Mouse (Mus musculus): ENCODE data around the gene Sfi1. TPM values are rescaled to one million over a fixed set of nuclear protein-coding genes. Genes with fewer than 3 reads are reported as not detected.
A peak's percentile ranks its signal among the peaks of the same experiment; 100 is the strongest.
"Not testable (repeated sequence)": the region's sequence is repeated elsewhere in the genome, so short reads cannot be mapped to it uniquely, and the experiment has no call there.

The Sfi1 gene
- total and polyA plus RNA-seq, 3 experiments: 42.2 to 111 (median 89.7) TPM

GRCm38 (mm10) chr11:3105261-3105731 is 88.0 kb downstream of the Sfi1 start:
- no peak for DNase-seq (ENCODE audit: low spot score)
- H3K4me3 ChIP-seq (ENCODE audit: low read depth, low read length): peak overlapping the region; percentile 67
- H3K4me1 ChIP-seq (ENCODE audit: insufficient read depth, low read depth, low read length): peaks cover 12% of the 10 kb centered on the region
- no peaks in the 10 kb centered on the region for H3K36me3 ChIP-seq (replicated peaks)
- TF ChIP-seq POLR2AphosphoS5 (IDR thresholded peaks at IDR 0.05; ENCODE audit: insufficient replicate concordance, low read depth, low read length) (no peak), CTCF (IDR thresholded peaks at IDR 0.05; ENCODE audit: low read depth, low read length) (no peak), GATA2 (IDR thresholded peaks at IDR 0.05; ENCODE audit: borderline replicate concordance, low read depth, low read length) (no peak), GATA1 (IDR thresholded peaks at IDR 0.05; ENCODE audit: borderline replicate concordance, low read length) (no peak), TAL1 (conservative IDR thresholded peaks at IDR 0.05; ENCODE audit: low read depth, low read length) (peak; percentile 66; the same call in 1 of the 2 replicates)
- peak; percentile 77 for ATAC-seq (ENCODE audit: extremely low read depth, insufficient number of reproducible peaks, low FRiP score, poor library complexity, severe bottlenecking)
- H3K27me3 ChIP-seq (ENCODE audit: insufficient read depth, low read length): no peaks in the 10 kb centered on the region
- peaks cover 35% of the 10 kb centered on the region for H3K9me3 ChIP-seq (replicated peaks)

- not testable (repeated sequence) for H3K36me3 ChIP-seq (replicated peaks); H3K27me3 ChIP-seq (ENCODE audit: insufficient read depth, low read length); DNase-seq (ENCODE audit: low spot score)
- Histone ChIP-seq H3K4me3 (ENCODE audit: low read depth, low read length) (peak overlapping the region; percentile 67), H3K4me1 (ENCODE audit: insufficient read depth, low read depth, low read length) (peaks cover 12% of the 10 kb centered on the region), H3K9me3 (replicated peaks) (peaks cover 35% of the 10 kb centered on the region)
- peak; percentile 47 for ATAC-seq (ENCODE audit: extremely low read depth, insufficient number of reproducible peaks, low FRiP score, poor library complexity, severe bottlenecking)
Observed at GRCm38 (mm10) chr11:3104501-3105260, 88.6 kb downstream of the Sfi1 start.

DNA sequence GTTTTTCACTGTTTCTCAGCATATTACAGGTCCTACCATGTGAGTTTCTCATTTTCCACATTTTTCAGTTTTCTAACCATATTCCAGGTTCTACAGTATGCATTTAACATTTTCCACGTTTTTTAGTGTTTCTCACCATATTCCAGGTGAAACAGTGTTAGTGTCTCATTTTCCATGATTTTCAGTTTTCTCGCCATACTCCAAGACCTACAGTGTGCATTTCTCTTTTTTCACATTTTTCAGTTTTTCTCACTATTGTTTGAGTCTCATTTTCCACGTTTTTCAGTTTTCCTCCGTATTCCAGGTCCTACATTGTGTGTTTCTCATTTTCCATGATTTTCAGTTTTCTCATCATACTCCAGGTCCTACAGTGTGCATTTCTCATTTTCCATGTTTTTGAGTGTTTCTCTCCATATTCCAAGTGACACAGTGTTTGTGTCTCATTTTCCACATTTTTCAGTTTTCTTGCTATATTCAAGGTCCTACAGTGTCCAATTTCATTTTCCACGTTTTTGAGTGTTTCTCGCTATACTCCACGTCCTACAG is 89.6 kb downstream of the Sfi1 start:
- no peak overlapping the region for H3K4me3 ChIP-seq (ENCODE audit: low read depth, low read length)
- TF ChIP-seq GATA1 (IDR thresholded peaks at IDR 0.05; ENCODE audit: borderline replicate concordance, low read length) (no peak), TAL1 (conservative IDR thresholded peaks at IDR 0.05; ENCODE audit: low read depth, low read length) (no peak), CTCF (IDR thresholded peaks at IDR 0.05; ENCODE audit: low read depth, low read length) (no peak), POLR2AphosphoS5 (IDR thresholded peaks at IDR 0.05; ENCODE audit: insufficient replicate concordance, low read depth, low read length) (no peak), GATA2 (IDR thresholded peaks at IDR 0.05; ENCODE audit: borderline replicate concordance, low read depth, low read length) (no peak)
- no peaks in the 10 kb centered on the region for H3K27me3 ChIP-seq (ENCODE audit: insufficient read depth, low read length)
- H3K4me1 ChIP-seq (ENCODE audit: insufficient read depth, low read depth, low read length): peaks cover 12% of the 10 kb centered on the region
- DNase-seq (ENCODE audit: low spot score): no peak
- no peak for ATAC-seq (ENCODE audit: extremely low read depth, insufficient number of reproducible peaks, low FRiP score, poor library complexity, severe bottlenecking)
- H3K9me3 ChIP-seq (replicated peaks): peaks cover 35% of the 10 kb centered on the region
- no peaks in the 10 kb centered on the region for H3K36me3 ChIP-seq (replicated peaks)

DNA sequence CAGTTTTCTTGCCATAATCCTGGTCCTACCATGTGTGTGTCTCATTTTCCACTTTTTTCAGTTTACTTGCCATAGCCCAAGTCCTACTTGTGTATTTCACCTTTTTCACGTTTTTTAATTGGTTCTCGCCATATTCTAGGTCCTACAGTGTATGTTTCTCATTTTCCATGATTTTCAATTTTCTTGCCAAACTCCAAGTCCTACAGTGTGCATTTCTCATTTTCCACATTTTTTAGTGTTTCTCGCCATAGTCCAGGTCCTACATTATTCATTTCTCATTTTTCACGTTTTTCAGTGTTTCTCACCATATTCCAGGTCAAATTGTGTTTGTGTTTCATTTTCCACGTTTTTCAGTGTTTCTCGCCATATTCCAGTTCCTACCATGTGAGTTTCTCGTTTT is 90.6 kb downstream of the Sfi1 start:
- H3K36me3 ChIP-seq (replicated peaks); DNase-seq (ENCODE audit: low spot score); ATAC-seq (ENCODE audit: extremely low read depth, insufficient number of reproducible peaks, low FRiP score, poor library complexity, severe bottlenecking); H3K27me3 ChIP-seq (ENCODE audit: insufficient read depth, low read length); H3K4me3 ChIP-seq (ENCODE audit: low read depth, low read length): not testable (repeated sequence)
- Histone ChIP-seq H3K9me3 (replicated peaks) (peaks cover 32% of the 10 kb centered on the region), H3K4me1 (ENCODE audit: insufficient read depth, low read depth, low read length) (peaks cover 12% of the 10 kb centered on the region)

DNA sequence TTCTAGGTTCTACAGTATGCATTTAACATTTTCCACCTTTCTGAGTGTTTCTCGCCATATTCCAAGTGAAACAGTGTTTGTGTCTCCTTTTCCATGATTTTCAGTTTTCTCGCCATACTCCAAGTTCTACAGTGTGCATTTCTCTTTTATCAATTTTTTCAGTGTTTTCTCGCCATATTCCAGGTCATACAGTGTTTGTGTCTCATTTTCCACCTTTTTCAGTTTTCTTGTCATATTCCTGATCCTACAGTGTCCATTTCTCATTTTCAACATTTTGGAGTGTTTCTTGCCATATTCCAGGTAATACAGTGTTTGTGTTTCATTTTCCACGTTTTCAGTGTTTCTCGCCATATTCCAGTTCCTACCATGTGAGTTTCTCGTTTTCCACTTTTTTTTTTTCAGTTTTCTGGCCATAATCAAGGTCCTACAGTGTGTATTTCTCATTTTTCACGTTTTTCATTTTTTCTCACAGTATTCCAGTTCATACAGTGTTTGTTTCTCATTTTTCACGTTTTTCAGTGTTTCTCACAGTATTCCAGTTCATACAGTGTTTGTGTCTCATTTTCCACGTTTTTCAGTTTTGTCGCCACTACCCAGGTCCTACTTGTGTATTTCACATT is 91.3 kb downstream of the Sfi1 start:
- Histone ChIP-seq H3K4me3 (ENCODE audit: low read depth, low read length) (no peak overlapping the region), H3K4me1 (ENCODE audit: insufficient read depth, low read depth, low read length) (peaks cover 12% of the 10 kb centered on the region), H3K36me3 (replicated peaks) (no peaks in the 10 kb centered on the region), H3K9me3 (replicated peaks) (peaks cover 32% of the 10 kb centered on the region), H3K27me3 (ENCODE audit: insufficient read depth, low read length) (no peaks in the 10 kb centered on the region)
- no peak for ATAC-seq (ENCODE audit: extremely low read depth, insufficient number of reproducible peaks, low FRiP score, poor library complexity, severe bottlenecking)
- DNase-seq (ENCODE audit: low spot score): no peak
- TF ChIP-seq POLR2AphosphoS5 (IDR thresholded peaks at IDR 0.05; ENCODE audit: insufficient replicate concordance, low read depth, low read length): no peak
- no peak for TF ChIP-seq CTCF (IDR thresholded peaks at IDR 0.05; ENCODE audit: low read depth, low read length)
- no peak for TF ChIP-seq GATA1 (IDR thresholded peaks at IDR 0.05; ENCODE audit: borderline replicate concordance, low read length)
- no peak for TF ChIP-seq GATA2 (IDR thresholded peaks at IDR 0.05; ENCODE audit: borderline replicate concordance, low read depth, low read length)
- TF ChIP-seq TAL1 (conservative IDR thresholded peaks at IDR 0.05; ENCODE audit: low read depth, low read length): no peak

DNA sequence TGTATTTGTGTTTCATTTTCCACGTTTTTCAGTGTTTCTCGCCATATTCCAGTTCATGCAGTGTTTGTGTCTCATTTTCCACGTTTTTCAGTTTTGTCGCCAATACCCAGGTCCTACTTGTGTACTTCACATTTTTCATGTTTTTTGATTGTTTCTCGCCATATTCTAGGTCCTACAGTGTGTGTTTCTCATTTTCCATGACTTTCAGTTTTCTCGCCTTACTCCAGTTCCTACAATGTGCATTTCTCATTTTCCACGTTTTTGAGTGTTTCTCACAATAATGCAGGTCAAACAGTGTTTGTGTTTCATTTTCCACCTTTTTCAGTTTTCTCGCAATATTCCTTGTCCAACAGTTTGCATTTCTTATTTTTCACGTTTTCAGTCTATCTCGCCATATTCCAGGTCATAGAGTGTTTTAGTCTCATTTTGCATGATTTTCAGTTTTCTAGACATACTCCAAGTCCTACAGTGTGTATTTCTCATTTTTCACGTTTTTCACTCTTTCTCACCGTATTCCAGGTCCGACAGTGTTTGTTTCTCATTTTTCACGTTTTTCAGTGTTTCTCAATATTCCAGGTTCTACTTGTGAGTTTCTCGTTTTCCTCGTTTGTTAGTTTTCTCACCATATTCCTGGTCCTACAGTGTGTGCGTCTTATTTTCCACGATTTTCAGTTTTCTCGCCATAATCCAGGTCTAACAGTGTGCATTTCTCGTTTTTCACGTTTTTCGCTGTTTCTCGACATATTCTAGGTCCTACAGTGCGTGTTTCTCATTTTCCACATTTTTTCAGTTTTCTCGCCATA is 92.0 kb downstream of the Sfi1 start:
- H3K4me1 ChIP-seq (ENCODE audit: insufficient read depth, low read depth, low read length): peaks cover 8% of the 10 kb centered on the region
- H3K27me3 ChIP-seq (ENCODE audit: insufficient read depth, low read length): no peaks in the 10 kb centered on the region
- no peak for DNase-seq (ENCODE audit: low spot score)
- peaks cover 32% of the 10 kb centered on the region for H3K9me3 ChIP-seq (replicated peaks)
- H3K36me3 ChIP-seq (replicated peaks): no peaks in the 10 kb centered on the region
- no peak overlapping the region for H3K4me3 ChIP-seq (ENCODE audit: low read depth, low read length)
- no peak for TF ChIP-seq GATA1 (IDR thresholded peaks at IDR 0.05; ENCODE audit: borderline replicate concordance, low read length)
- no peak for TF ChIP-seq TAL1 (conservative IDR thresholded peaks at IDR 0.05; ENCODE audit: low read depth, low read length)
- no peak for TF ChIP-seq CTCF (IDR thresholded peaks at IDR 0.05; ENCODE audit: low read depth, low read length)
- no peak for TF ChIP-seq POLR2AphosphoS5 (IDR thresholded peaks at IDR 0.05; ENCODE audit: insufficient replicate concordance, low read depth, low read length)
- no peak for TF ChIP-seq GATA2 (IDR thresholded peaks at IDR 0.05; ENCODE audit: borderline replicate concordance, low read depth, low read length)
- ATAC-seq (ENCODE audit: extremely low read depth, insufficient number of reproducible peaks, low FRiP score, poor library complexity, severe bottlenecking): no peak

DNA sequence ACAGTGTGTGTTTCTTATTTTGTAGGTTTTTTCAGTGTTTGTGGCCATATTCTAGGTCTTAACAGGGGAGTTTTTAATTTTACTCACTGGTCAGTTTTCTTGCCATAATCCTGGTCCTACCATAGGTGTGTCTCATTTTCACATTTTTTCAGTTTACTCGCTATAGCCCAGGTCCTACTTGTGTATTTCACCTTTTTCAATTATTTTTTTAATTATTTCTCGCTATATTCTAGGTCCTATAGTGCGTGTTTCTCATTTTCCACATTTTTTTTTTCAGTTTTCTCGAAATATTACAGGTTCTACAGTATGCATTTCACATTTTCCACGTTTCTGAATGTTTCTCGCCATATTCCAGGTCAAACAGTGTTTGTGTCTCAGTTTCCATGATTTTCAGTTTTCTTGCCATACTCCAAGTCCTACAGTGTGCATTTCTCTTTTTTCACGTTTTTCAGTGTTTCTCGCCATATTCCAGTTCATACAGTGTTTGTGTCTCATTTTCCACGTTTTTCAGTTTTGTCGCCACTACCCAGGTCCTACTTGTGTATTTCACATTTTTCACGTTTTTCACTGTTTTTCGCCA is 93.1 kb downstream of the Sfi1 start:
- DNase-seq (ENCODE audit: low spot score); H3K4me3 ChIP-seq (ENCODE audit: low read depth, low read length); H3K27me3 ChIP-seq (ENCODE audit: insufficient read depth, low read length); H3K4me1 ChIP-seq (ENCODE audit: insufficient read depth, low read depth, low read length); H3K36me3 ChIP-seq (replicated peaks): not testable (repeated sequence)
- ATAC-seq (ENCODE audit: extremely low read depth, insufficient number of reproducible peaks, low FRiP score, poor library complexity, severe bottlenecking): peak; percentile 37
- peaks cover 32% of the 10 kb centered on the region for H3K9me3 ChIP-seq (replicated peaks)

Data from G1E (cell line).